Mouse (Mus musculus) thymus, adult 2 months (tissue): ENCODE measurements around the gene Slc25a44.

Source experiments
- CTCF ChIP-seq: fragments of 200-500 bp; IDR thresholded peaks from 2 replicates; pipeline ENCODE4 v1.5.1; 2012; ENCODE audit warnings: mild to moderate bottlenecking, control low read depth, low read length, moderate library complexity, borderline replicate concordance; ENCODE audit not compliant: control insufficient read depth, poor library complexity, insufficient read depth; ENCODE audit errors: extremely low read depth
- POLR2A ChIP-seq: fragments of 200-500 bp; IDR thresholded peaks from 2 replicates; pipeline ENCODE4 v1.6.1; 2012; ENCODE audit warnings: mild to moderate bottlenecking, low read length, control low read depth, moderate library complexity; ENCODE audit not compliant: control insufficient read depth, poor library complexity, insufficient read depth; ENCODE audit errors: extremely low read depth

- TF ChIP-seq POLR2A, result no peak
- TF ChIP-seq CTCF, result no peak
These were observed 26.3 kb downstream of the Slc25a44 start for GRCm38 (mm10) chr3:88398666-88399065.
